Mouse (Mus musculus): ENCODE measurements at regions not wholly inside any gene's neighbourhood (a gene's known extent, or its start where the extent isn't known, plus 50 kb on each side); places are given as distances from the start of the nearest gene placed in this dataset.

GRCm38 (mm10) chr1:75931852-75932251 is 385.8 kb downstream of the Slc4a3 start:
- TF ChIP-seq POLR2A (IDR thresholded peaks at IDR 0.05; ENCODE audit: extremely low read depth, insufficient read depth, low read length) (no peak), CTCF (IDR thresholded peaks at IDR 0.05; ENCODE audit: extremely low read depth, insufficient read depth, low read length) (no peak)
- H3K27ac ChIP-seq (ENCODE audit: insufficient read depth, low read length): peak overlapping the region; percentile 89
- H3K4me1 ChIP-seq (ENCODE audit: control insufficient read depth, insufficient read depth, low read length): peaks cover 5% of the 10 kb centered on the region; the same call in 1 of the 2 replicates
- no peak overlapping the region for H3K4me3 ChIP-seq (ENCODE audit: insufficient read depth, low read length)

GRCm38 (mm10) chr1:75933831-75934230 is 387.8 kb downstream of the Slc4a3 start:
- Histone ChIP-seq H3K27ac (ENCODE audit: insufficient read depth, low read length) (no peak overlapping the region), H3K4me3 (ENCODE audit: insufficient read depth, low read length) (no peak overlapping the region), H3K4me1 (ENCODE audit: control insufficient read depth, insufficient read depth, low read length) (peaks cover 5% of the 10 kb centered on the region; the same call in 1 of the 2 replicates)
- TF ChIP-seq CTCF (IDR thresholded peaks at IDR 0.05; ENCODE audit: extremely low read depth, insufficient read depth, low read length) (no peak), POLR2A (IDR thresholded peaks at IDR 0.05; ENCODE audit: extremely low read depth, insufficient read depth, low read length) (no peak)

- Histone ChIP-seq H3K4me3 (ENCODE audit: insufficient read depth, low read length) (no peak overlapping the region), H3K4me1 (ENCODE audit: control insufficient read depth, insufficient read depth, low read length) (peaks cover 5% of the 10 kb centered on the region; the same call in 1 of the 2 replicates)
- no peak for TF ChIP-seq CTCF (IDR thresholded peaks at IDR 0.05; ENCODE audit: extremely low read depth, insufficient read depth, low read length)
- TF ChIP-seq POLR2A (IDR thresholded peaks at IDR 0.05; ENCODE audit: extremely low read depth, insufficient read depth, low read length): no peak
Observed at GRCm38 (mm10) chr1:75934761-75935160, 388.7 kb downstream of the Slc4a3 start.

GRCm38 (mm10) chr1:75935866-75936265 is 389.8 kb downstream of the Slc4a3 start:
- TF ChIP-seq CTCF (IDR thresholded peaks at IDR 0.05; ENCODE audit: extremely low read depth, insufficient read depth, low read length) (no peak), POLR2A (IDR thresholded peaks at IDR 0.05; ENCODE audit: extremely low read depth, insufficient read depth, low read length) (no peak)
- Histone ChIP-seq H3K27ac (ENCODE audit: insufficient read depth, low read length) (no peak overlapping the region), H3K4me3 (ENCODE audit: insufficient read depth, low read length) (no peak overlapping the region), H3K4me1 (ENCODE audit: control insufficient read depth, insufficient read depth, low read length) (peaks cover 5% of the 10 kb centered on the region; the same call in 1 of the 2 replicates)

More at GRCm38 (mm10) chr1:75934761-75935160, 388.7 kb downstream of the Slc4a3 start:
- H3K27ac ChIP-seq (ENCODE audit: insufficient read depth, low read length): no peak overlapping the region

GRCm38 (mm10) chr1:75936596-75936995 is 390.5 kb downstream of the Slc4a3 start:
- no peak overlapping the region for H3K4me3 ChIP-seq (ENCODE audit: insufficient read depth, low read length)
- TF ChIP-seq POLR2A (IDR thresholded peaks at IDR 0.05; ENCODE audit: extremely low read depth, insufficient read depth, low read length): no peak
- no peak for TF ChIP-seq CTCF (IDR thresholded peaks at IDR 0.05; ENCODE audit: extremely low read depth, insufficient read depth, low read length)
- H3K27ac ChIP-seq (ENCODE audit: insufficient read depth, low read length): no peak overlapping the region
- H3K4me1 ChIP-seq (ENCODE audit: control insufficient read depth, insufficient read depth, low read length): peaks cover 4% of the 10 kb centered on the region; the same call in 1 of the 2 replicates

GRCm38 (mm10) chr1:75937331-75937730 is 391.3 kb downstream of the Slc4a3 start:
- Histone ChIP-seq H3K27ac (ENCODE audit: insufficient read depth, low read length) (no peak overlapping the region), H3K4me3 (ENCODE audit: insufficient read depth, low read length) (no peak overlapping the region), H3K4me1 (ENCODE audit: control insufficient read depth, insufficient read depth, low read length) (0 out of 2 replicates have a peak, but pooled peaks cover 2% of the 10 kb centered on the region)
- no peak for TF ChIP-seq CTCF (IDR thresholded peaks at IDR 0.05; ENCODE audit: extremely low read depth, insufficient read depth, low read length)
- no peak for TF ChIP-seq POLR2A (IDR thresholded peaks at IDR 0.05; ENCODE audit: extremely low read depth, insufficient read depth, low read length)

GRCm38 (mm10) chr1:75946290-75946839 is 400.3 kb downstream of the Slc4a3 start:
- Histone ChIP-seq H3K4me1 (ENCODE audit: control insufficient read depth, insufficient read depth, low read length) (no peaks in the 10 kb centered on the region), H3K27ac (ENCODE audit: insufficient read depth, low read length) (no peak overlapping the region), H3K4me3 (ENCODE audit: insufficient read depth, low read length) (no peak overlapping the region)
- no peak for TF ChIP-seq CTCF (IDR thresholded peaks at IDR 0.05; ENCODE audit: extremely low read depth, insufficient read depth, low read length)
- no peak for TF ChIP-seq POLR2A (IDR thresholded peaks at IDR 0.05; ENCODE audit: extremely low read depth, insufficient read depth, low read length)

GRCm38 (mm10) chr1:75978203-75978986 is 432.3 kb downstream of the Slc4a3 start:
- no peak overlapping the region for H3K4me3 ChIP-seq (ENCODE audit: insufficient read depth, low read length)
- no peaks in the 10 kb centered on the region for H3K4me1 ChIP-seq (ENCODE audit: control insufficient read depth, insufficient read depth, low read length)
- TF ChIP-seq POLR2A (IDR thresholded peaks at IDR 0.05; ENCODE audit: extremely low read depth, insufficient read depth, low read length) (no peak), CTCF (IDR thresholded peaks at IDR 0.05; ENCODE audit: extremely low read depth, insufficient read depth, low read length) (no peak)
- H3K27ac ChIP-seq (ENCODE audit: insufficient read depth, low read length): no peak overlapping the region

- H3K27ac ChIP-seq (ENCODE audit: insufficient read depth, low read length): no peak overlapping the region
- no peaks in the 10 kb centered on the region for H3K4me1 ChIP-seq (ENCODE audit: control insufficient read depth, insufficient read depth, low read length)
- no peak for TF ChIP-seq CTCF (IDR thresholded peaks at IDR 0.05; ENCODE audit: extremely low read depth, insufficient read depth, low read length)
- no peak for TF ChIP-seq POLR2A (IDR thresholded peaks at IDR 0.05; ENCODE audit: extremely low read depth, insufficient read depth, low read length)
- H3K4me3 ChIP-seq (ENCODE audit: insufficient read depth, low read length): no peak overlapping the region
Observed at GRCm38 (mm10) chr1:75983057-75983456, 437.0 kb downstream of the Slc4a3 start.

- Histone ChIP-seq H3K4me3 (ENCODE audit: insufficient read depth, low read length) (no peak overlapping the region), H3K4me1 (ENCODE audit: control insufficient read depth, insufficient read depth, low read length) (no peaks in the 10 kb centered on the region), H3K27ac (ENCODE audit: insufficient read depth, low read length) (no peak overlapping the region)
- no peak for TF ChIP-seq POLR2A (IDR thresholded peaks at IDR 0.05; ENCODE audit: extremely low read depth, insufficient read depth, low read length)
- TF ChIP-seq CTCF (IDR thresholded peaks at IDR 0.05; ENCODE audit: extremely low read depth, insufficient read depth, low read length): no peak
Observed at GRCm38 (mm10) chr1:75983487-75983886, 437.4 kb downstream of the Slc4a3 start.
